9 mouse cellular contexts compared by ENCODE assay signal in genomic region chr3:107039306-107039705, GRCm38 (mm10). TPM values are rescaled to one million over a fixed set of nuclear protein-coding genes. Genes with fewer than 3 reads are reported as not detected.
DNase-seq lines count a peak whose midpoint lies in the region; ATAC-seq and TF ChIP-seq lines count a peak whose summit lies in the region.
"Had no signal": no experiment of that assay in that cellular context is flagged by ENCODE, and none has a peak within 500 bp of the region (broad histone marks: within the 10 kb centered on the region; RNA-seq: fewer than 3 reads in every experiment).

No protein-coding gene starts in this region.

- no peak for ATAC-seq in forebrain, embryonic 14.5 days

- no peaks in the 10 kb centered on the region for H3K9me3 ChIP-seq in forebrain, embryonic 14.5 days (replicated peaks; ENCODE audit: control insufficient read depth, low read length)
- H3K9me3 ChIP-seq in midbrain, embryonic 10.5 days (replicated peaks), result no peaks in the 10 kb centered on the region

- H3K27ac ChIP-seq in left cerebral cortex, adult 2 months, result peak overlapping the region; percentile 90
- peak overlapping the region; percentile 63; the same call in 1 of the 2 replicates for H3K27ac ChIP-seq in forebrain, embryonic 14.5 days (ENCODE audit: low read depth, low read length)
- H3K27ac ChIP-seq in midbrain, embryonic 10.5 days (replicated peaks), result no peak overlapping the region

- H3K4me1 ChIP-seq in forebrain, embryonic 14.5 days (ENCODE audit: control insufficient read depth, insufficient read depth, low read length), result peaks cover 30% of the 10 kb centered on the region
- H3K4me1 ChIP-seq in midbrain, embryonic 10.5 days, result peaks cover 62% of the 10 kb centered on the region

- H3K4me3 ChIP-seq in left cerebral cortex, adult 2 months, result peak overlapping the region; percentile 90
- H3K4me3 ChIP-seq in forebrain, embryonic 14.5 days (ENCODE audit: low read depth, low read length), result peak overlapping the region; percentile 86
- peak overlapping the region; percentile 78; the same call in 1 of the 2 replicates for H3K4me3 ChIP-seq in midbrain, embryonic 10.5 days

- no peaks in the 10 kb centered on the region for H3K27me3 ChIP-seq in forebrain, embryonic 14.5 days (replicated peaks; ENCODE audit: control insufficient read depth, insufficient read depth, low read length)
- peaks cover 15% of the 10 kb centered on the region for H3K27me3 ChIP-seq in midbrain, embryonic 10.5 days (ENCODE audit: low read depth, poor library complexity, severe bottlenecking)

- DNase-seq in left cerebral cortex, adult 2 months (ENCODE audit: extremely low spot score in 1 of 2, low spot score in 2 of 2), result no peak
- no peak for DNase-seq in left cerebral cortex, adult 8-10 months (ENCODE audit: low spot score in 2 of 2)
- DNase-seq in forebrain, embryonic 14.5 days (ENCODE audit: low spot score), result no peak
- no peak for DNase-seq in midbrain, embryonic 10.5 days (ENCODE audit: low spot score)
- peak; percentile 44 for DNase-seq in thymus, postnatal 0 days (ENCODE audit: low spot score)
- no peak for DNase-seq in right cerebral cortex, postnatal 36 days (ENCODE audit: low spot score in 2 of 2)
- DNase-seq in spleen, postnatal 4 days (ENCODE audit: low spot score in 2 of 2), result no peak
- DNase-seq in frontal cortex, postnatal 36 days (ENCODE audit: low spot score in 2 of 2), result no peak
- DNase-seq: heart, postnatal 36 days had no signal

- peak overlapping the region; percentile 77 for H3K4me2 ChIP-seq in forebrain, embryonic 14.5 days (ENCODE audit: low read length)

- no peak for TF ChIP-seq CTCF in left cerebral cortex, adult 2 months (IDR thresholded peaks at IDR 0.05)

- peak overlapping the region; percentile 61 for H3K9ac ChIP-seq in forebrain, embryonic 14.5 days (ENCODE audit: low read length)

- intact Hi-C loops in left cerebral cortex, adult 2 months (cut with DNase I), result no loop called here

- H3K36me3 ChIP-seq in forebrain, embryonic 14.5 days (ENCODE audit: control insufficient read depth, insufficient read depth, low read length), result 0 out of 2 replicates have a peak, but pooled peaks cover 4% of the 10 kb centered on the region
- H3K36me3 ChIP-seq in midbrain, embryonic 10.5 days, result no peaks in the 10 kb centered on the region

RNA-seq across cellular contexts. Expression of gene Kcna3, which starts 3.3 kb away (rescaled TPM):
- total RNA-seq in left cerebral cortex, adult 2 months (2021), result 10 to 100 TPM; 34.9 to 35.3 TPM
- total RNA-seq in left cerebral cortex, adult 8-10 months (2022), result 10 to 100 TPM; 26.9 to 31.1 (median 27.7) TPM
- 10.3 and 15.6 TPM in 2 replicates for polyA plus RNA-seq in forebrain, embryonic 14.5 days (2014; fragmentation: Nextera tagmentation; extraction: Ambion mirVana)
- polyA plus RNA-seq in midbrain, embryonic 10.5 days (2016; fragmentation: Nextera tagmentation; extraction: Ambion mirVana), result 3.2 and 3.4 TPM in 2 replicates
- polyA plus RNA-seq in thymus, postnatal 0 days (2015; fragmentation: Nextera tagmentation; extraction: Ambion mirVana), result 29.2 and 35.2 TPM in 2 replicates
